Mouse (Mus musculus): Measurements from ENCODE around the gene Fat3. TPM values are rescaled to one million over a fixed set of nuclear protein-coding genes. Genes with fewer than 3 reads are reported as not detected.

Fat3 gene
- polyA plus RNA-seq, 3 experiments from 2014 or later, result 0.08 to 0.13 TPM; not detected in 1

DNA sequence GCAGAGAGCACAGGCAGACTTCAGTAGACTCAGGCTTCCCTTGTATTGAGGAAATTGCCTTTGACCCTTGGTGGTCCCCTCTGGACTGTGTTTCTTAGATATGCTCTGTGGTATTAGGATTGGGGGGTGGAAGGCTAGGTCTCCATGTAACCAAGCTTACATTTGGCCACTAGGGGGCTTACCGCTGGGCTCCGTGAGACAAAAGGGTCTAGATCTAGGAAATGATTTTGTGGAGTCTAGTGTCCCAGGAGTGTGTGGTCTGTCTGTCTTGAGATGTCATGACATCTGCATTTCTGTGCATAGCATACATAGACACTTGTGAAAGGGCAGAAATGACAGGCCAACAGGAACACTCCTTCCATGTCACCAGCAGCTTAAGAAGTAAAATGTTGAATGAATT, 561.5 kb downstream of the Fat3 start:
- no peak for ATAC-seq

DNA sequence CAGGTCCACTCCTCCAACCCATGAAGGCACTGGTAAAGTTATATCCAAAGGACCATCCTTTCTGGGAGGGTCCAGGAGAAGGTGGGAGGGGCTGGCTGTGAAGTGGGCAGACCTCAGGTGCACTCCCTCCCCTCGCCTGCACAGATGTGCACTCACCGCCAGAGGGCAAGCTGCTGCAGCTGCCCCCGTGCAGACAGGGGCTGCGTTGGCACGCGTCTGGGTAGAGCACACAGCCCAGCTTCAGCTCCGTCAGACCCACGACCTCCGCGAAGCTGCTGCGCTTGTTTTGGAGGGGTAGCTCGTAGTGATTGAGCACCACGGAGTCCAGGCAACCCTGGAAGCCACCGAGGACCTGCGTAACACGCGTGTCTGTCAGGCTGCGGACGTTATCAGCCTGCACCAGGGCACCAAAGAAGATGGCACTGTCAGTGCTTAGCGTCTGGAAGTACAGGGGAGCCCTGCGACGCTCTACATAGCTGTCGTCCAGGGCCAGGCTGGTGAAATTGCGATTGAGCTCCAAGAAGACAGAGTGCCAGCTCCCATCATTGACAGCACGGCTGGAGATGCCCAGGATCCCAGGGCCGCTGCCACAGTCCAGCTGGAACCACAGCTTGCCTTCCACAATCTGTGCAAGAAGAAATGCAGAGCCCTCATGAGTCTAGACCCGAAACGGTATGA, 563.1 kb downstream of the Fat3 start:
- ATAC-seq, result no peak

DNA sequence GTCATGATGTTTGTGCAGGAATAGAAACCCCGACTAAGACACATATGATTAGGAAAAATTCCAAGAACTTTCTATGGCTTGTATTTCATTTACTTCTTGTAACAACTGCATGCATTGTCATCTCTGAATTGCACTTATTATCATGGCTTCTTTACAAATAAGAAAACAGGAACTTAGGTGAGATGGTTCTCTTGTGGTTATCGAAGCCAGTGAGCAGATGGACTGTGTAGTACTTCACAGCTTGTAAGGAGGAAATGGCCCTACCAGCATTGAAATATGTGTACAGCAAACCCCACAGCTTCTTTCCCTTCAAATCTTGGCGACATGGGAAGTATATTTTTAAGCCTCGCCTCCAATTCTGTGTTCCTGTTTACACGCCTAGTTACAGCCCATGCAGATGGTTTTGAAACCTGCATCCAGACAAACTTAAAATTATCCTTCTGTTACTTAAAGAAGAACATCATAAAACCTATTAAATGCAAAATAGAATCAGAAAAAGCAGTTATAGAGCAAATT, 570.1 kb downstream of the Fat3 start:
- ATAC-seq, result no peak

DNA sequence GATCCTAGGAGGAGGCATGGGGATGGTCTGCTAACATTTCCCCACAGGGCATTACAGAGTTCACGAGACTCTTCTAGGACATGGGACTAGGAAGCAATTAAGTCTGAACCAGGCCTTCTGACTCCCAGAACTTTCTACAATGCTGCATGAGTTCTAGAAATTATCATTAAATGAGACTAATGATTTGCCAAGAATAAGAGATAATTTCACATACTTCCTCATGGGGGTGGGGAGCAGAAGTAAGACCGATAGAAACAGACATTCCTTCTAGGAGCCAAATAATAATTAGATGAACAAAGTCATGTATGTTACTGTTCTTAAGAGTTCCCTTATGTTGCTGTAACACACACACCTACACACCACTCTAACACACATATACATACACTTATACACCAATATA, 572.8 kb downstream of the Fat3 start:
- ATAC-seq, result no peak

DNA sequence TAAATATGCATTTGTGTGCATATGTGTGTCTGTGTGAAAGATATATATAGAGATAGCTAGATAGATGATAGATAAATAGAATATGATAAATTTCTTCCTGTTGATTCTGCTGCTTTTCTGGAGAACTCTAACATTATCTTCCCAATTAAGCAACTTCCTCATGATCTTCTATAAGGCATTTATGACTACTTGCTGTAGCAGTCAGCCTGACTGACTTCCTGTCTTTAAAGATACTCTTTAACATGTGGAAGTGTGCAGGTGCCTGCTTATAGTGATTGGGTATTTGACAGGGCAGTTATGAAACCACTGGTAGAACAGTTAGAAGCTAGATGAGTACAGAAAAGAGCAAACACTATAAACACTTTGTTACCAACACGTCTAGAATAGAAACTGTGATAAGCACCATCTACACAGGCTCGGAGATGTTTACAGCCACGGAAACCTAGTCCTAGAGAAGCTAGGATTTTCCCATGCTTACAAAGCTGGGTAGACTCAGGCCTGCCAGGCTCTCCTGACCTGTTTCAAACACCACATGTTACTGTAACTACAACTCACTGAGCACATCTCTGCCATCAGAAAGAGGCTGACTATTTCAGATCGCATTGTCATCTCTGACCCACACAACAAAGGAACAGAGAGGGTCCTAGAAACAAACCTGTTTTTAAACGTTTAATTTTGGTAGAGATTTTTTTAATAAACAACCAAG, 573.6 kb downstream of the Fat3 start:
- no peak for ATAC-seq

DNA sequence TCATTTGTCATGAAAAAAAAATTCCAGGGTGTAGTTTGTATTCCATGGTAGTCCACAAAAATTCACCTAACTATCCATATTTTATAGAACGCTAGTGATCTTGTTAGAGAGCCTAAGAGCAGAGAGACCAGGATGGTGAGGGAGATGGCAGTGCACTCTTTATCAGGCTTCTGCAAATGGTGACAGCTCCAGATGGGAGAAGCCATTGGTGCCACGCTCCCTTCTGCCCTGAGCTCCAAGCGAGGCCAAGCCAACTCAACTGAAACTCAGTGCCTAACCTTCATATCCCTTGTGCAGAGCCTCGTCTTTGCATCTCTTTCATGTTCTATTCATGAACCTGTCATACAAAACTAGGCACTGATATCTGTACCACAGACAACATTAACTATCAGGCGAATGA, 575.8 kb downstream of the Fat3 start:
- ATAC-seq, result no peak

DNA sequence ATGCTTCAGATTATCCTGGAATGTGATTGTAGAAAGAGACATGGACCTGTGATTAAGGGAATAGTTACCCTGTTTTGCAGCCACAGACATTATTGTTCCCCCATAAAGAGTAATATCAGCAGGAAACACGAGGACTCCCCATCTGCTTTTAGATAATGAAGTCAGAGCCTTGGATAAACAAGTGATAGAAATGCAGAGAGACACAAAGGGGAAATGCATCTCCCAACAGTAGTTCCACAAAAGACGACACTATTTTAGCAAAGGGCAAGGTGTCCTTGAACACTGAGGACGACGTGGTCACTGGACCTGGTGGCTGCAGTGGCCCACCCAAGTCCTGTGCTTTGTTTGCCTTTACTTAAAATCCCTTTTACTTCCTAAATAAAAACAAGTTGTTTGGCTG, 580.8 kb downstream of the Fat3 start:
- ATAC-seq, result no peak

DNA sequence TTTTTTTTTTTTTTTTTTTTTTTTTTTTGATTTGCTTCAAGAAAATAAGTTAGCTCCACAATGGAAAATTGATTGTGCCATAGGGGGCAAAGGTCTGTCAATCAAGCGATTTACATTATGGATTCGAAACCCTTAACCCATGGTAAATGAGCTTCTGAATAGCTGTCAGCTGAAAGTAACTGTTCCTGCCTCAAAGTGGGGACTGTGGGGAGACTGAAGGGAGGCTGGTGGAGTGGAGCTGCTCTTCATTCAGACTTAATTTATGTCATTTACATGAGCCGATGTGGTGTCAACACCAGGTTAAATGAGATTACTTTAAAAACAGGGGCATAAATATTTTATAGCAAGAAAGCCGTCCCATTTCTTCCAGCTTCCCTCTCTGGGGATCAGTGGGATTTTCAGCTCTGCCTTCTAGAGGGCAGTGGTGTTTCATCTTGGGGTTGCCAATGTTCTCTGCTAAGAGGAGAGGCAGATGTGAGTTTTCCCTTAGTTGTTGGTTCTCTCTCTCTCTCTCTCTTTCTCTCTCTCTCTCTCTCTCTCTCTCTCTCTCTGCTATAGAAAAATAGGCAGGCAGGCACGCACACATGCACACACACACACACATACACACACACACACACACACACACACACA, 581.6 kb downstream of the Fat3 start:
- ATAC-seq, result no peak

DNA sequence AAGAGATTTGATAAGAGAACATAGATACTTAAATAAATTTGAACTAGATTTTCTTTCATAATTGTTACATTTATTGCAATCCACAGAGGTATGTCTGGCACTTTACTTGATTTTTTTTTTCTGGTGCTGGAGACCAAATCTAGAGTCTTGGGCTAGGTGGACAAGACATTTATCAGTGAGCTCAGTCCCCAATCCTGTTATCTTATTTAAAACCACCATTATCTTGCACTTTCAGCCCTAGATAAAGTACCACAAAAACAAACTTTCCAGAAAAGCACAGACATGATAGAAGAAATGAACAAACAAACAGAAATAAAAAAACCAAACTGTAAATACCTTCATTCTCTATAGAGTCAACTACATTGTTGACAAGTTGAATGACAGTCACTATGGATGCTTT, 584.5 kb downstream of the Fat3 start:
- ATAC-seq, result no peak

DNA sequence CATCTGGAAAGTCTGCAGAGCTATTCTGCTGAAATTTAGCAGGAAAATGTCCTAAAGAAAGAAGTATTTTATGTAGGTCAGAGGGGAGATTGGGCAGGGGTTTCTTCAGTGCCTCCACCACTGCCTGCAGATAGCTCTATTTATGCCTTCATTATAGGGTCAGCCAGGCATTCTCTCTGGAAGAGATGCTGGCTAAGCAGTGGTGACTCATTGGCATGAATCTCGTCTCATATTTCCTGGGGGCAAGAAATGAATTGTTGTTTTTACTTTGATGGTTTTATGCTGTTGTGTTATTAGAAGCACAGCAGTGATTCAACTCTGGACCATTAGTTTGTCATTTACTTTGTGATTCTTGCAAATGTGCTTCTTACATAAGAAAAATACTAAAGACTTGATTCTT, 588.4 kb downstream of the Fat3 start:
- ATAC-seq, result no peak

DNA sequence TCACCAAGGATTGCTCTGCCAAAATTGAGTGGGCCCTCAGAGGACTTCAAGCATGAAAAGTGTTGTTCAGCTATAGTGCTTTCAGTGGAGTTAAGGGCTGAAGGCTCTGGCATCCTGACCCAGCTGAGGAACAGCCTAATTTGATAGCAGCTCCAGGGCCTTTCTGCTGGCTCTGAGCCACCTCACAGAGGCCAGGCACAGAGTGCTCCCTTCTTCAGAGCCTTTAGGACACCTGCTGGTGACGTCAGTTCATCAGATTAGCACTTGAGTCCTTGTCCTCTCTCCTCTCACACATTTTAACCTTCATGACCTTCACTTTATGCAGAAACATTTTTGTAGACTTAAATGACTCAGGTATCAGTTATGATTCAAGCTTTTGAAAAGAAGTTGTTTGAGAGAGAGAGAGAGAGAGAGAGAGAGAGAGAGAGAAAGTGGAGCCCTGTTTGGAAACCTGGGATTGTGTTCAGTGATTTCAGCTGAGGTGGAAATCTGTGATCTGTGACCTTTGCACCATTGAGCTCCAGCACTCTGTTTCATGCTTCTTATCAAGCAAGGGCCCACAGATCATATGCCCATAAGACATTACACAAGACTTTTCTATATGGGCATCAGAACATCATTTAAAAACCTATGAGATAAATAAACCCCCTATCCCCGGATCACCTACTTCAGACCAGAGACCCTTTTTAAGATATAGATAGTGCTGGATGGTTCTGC, 591.5 kb downstream of the Fat3 start:
- no peak for ATAC-seq

DNA sequence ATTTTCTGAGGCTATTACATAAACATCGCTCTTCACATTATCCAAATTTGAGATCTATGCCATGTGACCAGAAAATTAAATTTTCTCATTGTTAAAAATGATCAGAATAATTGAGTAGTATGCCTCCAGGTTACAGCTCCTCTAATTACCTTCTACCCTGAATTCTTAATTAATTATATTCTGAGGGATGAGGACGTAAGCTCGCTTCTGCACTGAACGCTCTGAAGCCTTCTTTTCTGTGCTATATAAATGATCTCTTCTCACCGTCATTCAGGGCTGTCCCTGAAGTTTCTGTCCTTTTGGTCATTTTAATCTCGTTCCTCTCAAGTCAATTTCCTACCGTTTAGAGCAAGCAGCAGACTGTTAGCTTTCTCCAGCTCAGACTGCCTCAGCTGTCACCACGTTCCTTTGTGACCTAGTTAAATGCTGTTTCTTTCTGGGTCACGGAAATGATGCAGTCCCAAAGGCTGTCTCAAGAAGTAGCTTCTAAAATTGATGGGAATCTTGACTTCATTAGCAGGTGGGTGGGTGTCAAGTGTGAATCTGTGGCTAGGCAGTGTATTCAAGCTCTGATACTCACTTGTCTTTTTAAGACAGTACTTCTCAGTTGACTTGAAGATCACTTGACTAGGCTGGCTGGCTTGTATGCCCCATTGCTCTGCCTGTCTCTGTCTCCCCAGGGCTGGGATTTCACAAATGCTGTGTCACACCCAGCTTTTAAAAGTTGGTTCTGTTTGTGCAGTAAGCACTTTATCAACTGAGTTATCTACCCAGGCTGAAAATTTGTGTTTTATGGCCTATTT, 596.9 kb downstream of the Fat3 start:
- no peak for ATAC-seq

DNA sequence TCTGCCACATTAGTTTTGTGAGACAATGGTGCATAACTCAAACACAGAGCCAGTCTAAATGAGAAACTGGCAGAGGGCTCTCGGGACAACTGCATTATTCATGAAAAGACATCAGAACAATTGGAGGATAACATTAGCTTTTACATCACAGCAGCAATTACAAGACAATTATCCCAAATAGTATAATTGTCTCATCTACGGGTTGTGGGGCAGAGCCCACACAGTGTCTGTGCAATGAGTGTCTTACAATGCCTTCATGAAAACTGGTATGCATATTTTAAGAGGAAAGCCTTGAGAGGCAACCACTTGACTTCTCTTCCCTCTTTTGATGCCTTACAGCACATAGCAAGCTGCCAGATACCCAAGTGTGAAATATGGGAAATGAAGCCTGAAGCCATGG, 603.0 kb downstream of the Fat3 start:
- no peak for ATAC-seq

DNA sequence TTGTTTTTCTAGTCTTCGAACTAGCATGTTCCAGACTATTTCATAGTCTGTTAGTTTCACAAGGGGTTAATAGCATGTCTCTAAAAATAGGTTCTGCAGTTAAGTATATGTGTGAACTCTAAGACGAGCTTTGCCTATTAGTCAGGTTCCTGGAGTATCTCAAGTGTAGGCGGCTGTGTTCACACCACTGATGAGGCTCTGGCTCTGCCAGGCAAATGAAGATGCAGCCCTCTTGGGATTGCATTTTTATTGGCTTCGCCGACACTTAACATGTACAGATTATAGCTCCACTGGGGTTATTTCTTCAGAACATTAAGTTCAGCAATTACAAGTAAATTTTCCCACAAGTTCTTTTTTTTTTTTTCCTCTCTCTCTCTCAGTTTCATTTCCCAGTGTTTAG, 614.3 kb downstream of the Fat3 start:
- ATAC-seq, result no peak

DNA sequence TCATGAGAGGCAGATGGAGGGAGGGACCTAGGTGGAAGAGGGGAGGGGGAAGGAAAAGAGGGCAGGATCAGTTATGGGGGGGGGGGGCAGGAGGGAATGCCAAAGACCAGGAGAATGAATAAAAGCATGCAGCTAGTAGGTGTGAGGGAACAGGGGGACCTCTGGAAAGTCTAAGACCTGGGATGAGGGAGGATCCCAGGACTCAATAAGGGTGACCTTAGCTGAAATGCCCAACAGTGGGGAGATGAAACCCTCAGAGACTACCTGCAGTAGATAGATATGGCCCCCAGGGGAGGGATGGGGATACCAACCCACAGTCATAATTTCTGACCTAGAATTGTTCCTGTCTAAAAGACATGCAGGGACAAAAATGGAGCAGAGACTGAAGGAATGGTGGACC, 620.3 kb downstream of the Fat3 start:
- ATAC-seq, result no peak

DNA sequence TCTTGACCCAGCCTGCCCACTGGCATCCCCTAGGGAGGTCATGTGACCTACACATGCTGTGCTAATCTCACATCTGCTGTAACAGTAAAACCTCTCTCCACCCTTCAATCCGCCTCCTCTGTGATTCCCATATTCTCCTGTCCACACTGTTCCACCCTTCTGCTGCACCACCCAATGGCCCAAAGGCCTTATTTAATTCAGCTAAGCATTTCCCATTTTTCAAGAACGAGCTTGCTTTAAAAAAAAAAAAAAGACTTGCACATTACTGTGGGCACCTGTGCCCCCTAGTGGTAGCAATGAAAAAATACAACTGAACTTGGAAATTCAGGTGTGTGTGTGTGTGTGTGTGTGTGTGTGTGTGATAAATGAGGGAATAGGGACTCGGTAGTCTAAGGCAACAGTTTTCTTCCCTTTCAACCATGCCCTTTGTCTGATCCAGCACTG, 620.9 kb downstream of the Fat3 start:
- ATAC-seq, result no peak

DNA sequence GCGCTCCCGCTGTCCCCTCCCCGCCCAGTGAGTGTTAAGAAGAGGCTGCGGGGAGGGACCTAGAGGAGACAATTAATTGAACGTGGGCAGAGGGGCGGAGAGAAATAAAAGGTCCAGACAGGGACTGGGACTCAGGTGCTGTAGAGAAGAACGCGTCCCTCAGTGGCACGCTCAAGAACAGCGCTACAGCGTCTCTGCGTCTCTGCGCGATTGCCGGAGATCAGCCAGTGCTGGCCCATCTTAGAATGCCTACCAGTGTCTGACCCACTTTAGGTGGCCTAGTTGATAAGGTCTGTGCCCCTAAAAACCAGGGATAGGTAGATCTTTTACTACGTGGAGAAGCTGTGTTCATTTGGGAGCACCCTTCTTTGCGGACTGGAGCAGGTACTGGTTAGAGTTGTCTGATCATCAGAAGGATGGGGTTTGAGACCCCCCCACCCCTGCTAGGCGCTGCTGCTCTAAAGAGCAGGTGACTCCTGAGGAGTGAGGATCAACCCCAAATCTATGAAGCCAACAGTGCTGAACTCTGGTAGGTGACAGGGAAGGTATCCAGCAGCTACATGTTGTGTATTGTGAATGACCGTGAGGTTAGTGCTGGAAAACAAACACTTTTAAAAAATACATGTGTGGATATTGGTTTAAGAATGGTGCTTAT, 626.5 kb downstream of the Fat3 start, which contains the start of gene Mtnr1b:
TSS of gene Mtnr1b (minus strand) at position 51 of the 655 bp plus-strand sequence.
- ATAC-seq, result no peak

DNA sequence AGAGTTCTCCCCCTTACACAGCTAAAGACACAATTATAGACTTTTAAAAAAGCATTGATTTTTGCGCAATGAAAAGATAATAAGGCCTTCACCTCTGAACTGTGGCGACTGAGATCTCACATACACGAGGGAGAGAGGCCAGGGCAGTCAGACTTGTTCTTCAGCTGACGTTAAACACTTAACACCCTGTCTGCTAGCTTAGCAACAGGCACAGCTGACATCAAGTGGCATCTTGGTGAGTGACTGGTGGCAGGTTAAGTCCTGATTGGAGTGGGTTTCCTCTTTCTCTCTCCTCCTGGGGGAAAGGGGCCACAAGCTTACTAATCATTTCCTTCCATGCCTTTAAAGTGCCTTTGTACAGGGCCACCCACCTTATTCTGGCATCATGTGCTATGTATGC, 631.1 kb downstream of the Fat3 start:
- ATAC-seq, result no peak

DNA sequence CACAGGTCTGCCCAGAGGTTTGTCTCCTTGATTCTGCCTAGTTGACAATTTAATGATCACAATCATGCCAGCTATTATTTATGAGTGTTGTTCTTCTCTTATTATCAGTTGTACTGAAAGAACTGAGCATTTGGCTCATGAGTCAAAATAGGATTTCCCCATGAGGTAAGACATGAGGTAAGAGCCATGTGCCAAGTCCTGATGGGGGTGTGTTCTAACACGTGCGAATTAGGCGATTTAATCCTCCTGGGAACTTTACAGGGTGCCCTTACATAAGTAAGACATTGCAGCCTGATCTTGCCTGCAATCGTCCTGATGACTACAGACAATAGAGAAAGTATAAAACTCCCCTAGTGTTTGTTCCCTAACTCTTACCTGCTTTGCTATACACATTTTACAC, 631.6 kb downstream of the Fat3 start:
- ATAC-seq, result no peak

DNA sequence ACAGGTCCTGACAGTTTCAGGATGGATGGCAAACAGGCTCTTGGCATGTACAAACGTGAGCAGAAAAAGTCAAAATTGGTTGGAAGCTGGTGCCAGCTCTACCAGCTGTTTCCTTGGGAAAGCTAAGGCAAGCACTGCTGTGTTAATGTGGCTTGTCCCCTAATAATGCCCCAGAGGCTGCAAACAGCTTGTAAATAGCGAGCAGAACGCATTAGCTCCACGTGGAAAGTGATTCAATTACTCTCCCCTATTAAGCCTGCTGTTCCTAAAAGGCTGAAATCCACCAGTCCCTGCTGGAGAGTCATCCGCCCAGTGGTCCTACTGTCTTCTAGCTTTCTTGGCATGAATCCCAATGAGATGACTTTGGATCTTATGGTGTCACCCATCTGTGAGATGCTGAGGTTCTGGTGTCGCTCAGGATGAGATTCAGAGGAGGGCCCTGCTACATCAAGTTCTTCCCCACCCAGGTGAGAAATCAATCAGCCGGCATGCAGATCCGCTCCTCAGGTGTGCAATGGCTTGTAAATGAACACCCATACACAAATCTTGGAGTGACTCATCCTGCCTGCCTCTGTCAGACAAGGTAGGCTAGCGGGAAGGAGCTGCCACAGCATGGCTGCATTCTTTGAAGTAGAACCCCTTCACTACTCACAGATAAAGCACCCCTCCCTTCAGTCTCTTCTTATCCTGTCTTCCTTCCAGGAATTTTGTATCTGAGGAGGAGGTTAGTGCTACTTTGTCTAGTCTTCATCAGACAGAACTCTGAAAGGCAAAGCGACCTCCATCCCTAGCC, 634.6 kb downstream of the Fat3 start:
- ATAC-seq, result no peak

DNA sequence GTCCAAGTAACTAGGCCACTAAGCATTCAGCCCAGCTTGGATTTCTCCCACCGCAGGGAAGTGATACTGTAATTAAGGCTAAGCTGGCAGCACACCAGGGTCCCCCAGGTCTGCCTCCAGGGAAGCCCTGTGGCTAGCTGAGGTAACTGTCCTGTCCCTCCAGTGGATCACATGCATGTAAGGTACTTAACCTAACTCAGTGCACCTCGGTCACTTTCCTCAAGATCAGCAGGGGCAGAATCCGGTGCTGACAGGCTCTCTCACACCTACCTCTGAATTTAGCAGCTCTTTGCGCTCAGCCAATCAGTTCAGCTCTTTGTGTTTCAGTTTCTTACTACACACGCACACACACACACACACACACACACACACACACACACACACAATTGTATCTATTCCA, 639.7 kb downstream of the Fat3 start:
- no peak for ATAC-seq

All from inflammation-experienced regulatory T-cells, adult 6 months (primary cell).